Mouse (Mus musculus) kidney, postnatal 0 days (tissue): Measurements from ENCODE around the gene Gm11127. TPM values are rescaled to one million over a fixed set of nuclear protein-coding genes. Genes with fewer than 3 reads are reported as not detected.
"Not testable (repeated sequence)": the region's sequence is repeated elsewhere in the genome, so short reads cannot be mapped to it uniquely, and the experiment has no call there.

ENCODE experiments used
- ATAC-seq: fragments of 200-750 bp; cut with Nextera tagmentation; replicated peaks from 2 replicates; pipeline ENCODE4 v1.8.0; 2017; ENCODE audit warnings: low read depth, moderate number of reproducible peaks, moderate TSS enrichment, moderate library complexity; ENCODE audit not compliant: low FRiP score
- DNase-seq: peaks from one replicate; pipeline ENCODE4 v3.0.0-alpha.2; 2016; ENCODE audit warnings: low spot score
- H3K27ac ChIP-seq: fragments of 300-500 bp; sonication (generic); 2 replicates; pipeline ENCODE4 v1.5.1; 2014; ENCODE audit warnings: mild to moderate bottlenecking
- H3K27me3 ChIP-seq: fragments of 300-500 bp; sonication (generic); 2 replicates; pipeline ENCODE4 v1.6.1; 2014; ENCODE audit warnings: low read length, mixed read lengths; ENCODE audit not compliant: insufficient read depth
- H3K36me3 ChIP-seq: fragments of 300-500 bp; sonication (generic); 2 replicates; pipeline ENCODE4 v1.6.1; 2014; ENCODE audit warnings: low read length, mixed read lengths; ENCODE audit not compliant: insufficient read depth
- H3K4me1 ChIP-seq: fragments of 300-500 bp; sonication (generic); replicated peaks from 2 replicates; pipeline ENCODE4 v1.6.1; 2014; ENCODE audit warnings: antibody characterized with exemption, low read length, mixed read lengths; ENCODE audit not compliant: insufficient read depth
- H3K4me2 ChIP-seq: fragments of 300-500 bp; sonication (generic); 2 replicates; pipeline ENCODE4 v1.6.1; 2014; ENCODE audit warnings: mild to moderate bottlenecking, low read length, moderate library complexity, mixed read lengths
- H3K4me3 ChIP-seq: fragments of 300-500 bp; sonication (generic); replicated peaks from 2 replicates; pipeline ENCODE4 v1.5.1; 2014; ENCODE audit warnings: low read depth, low read length
- H3K9ac ChIP-seq: fragments of 300-500 bp; sonication (generic); 2 replicates; pipeline ENCODE4 v1.6.1; 2014; ENCODE audit warnings: low read depth, low read length
- H3K9me3 ChIP-seq: fragments of 300-500 bp; sonication (generic); replicated peaks from 2 replicates; pipeline ENCODE4 v1.6.1; 2016; ENCODE audit warnings: low read length, inconsistent platforms, mixed read lengths
- CTCF ChIP-seq: IDR thresholded peaks from 2 replicates; pipeline ENCODE4 v1.5.1; 2016; ENCODE audit warnings: antibody characterized with exemption, low read depth, mild to moderate bottlenecking, moderate library complexity
- WGBS: fragments of 180-500 bp; shearing (Covaris S2); extraction: QIAGEN DNeasy Blood & Tissue Kit; methylation state at CpG from one replicate; pipeline ENCODE4 v1.1.7; 2014; 5-methylcytosine and 5-hydroxymethylcytosine counted together
- polyA plus RNA-seq: library from polyadenylated mRNA; unstranded; fragments of >200 nt; fragmentation: Nextera tagmentation; extraction: Ambion mirVana; gene quantifications from 2 replicates; pipeline ENCODE4 v1.2.1, GENCODE M21; 2015

Gm11127 gene
- polyA plus RNA-seq: 0.13 and 0.22 TPM in 2 replicates

- H3K9me3 ChIP-seq, DNase-seq, H3K27ac ChIP-seq, H3K9ac ChIP-seq, H3K4me2 ChIP-seq, H3K4me1 ChIP-seq, H3K36me3 ChIP-seq, H3K4me3 ChIP-seq, H3K27me3 ChIP-seq: not testable (repeated sequence)
- WGBS: 46% methylated on average over 1 of the region's 1 CpGs
- ATAC-seq: peak; percentile 36; the same call in 1 of the 2 replicates
These were observed at the start of gene Gm11127 for GRCm38 (mm10) chr17:36058362-36058761. Gene Gm11127, minus strand, starts transcription at chr17:36058371.

DNA sequence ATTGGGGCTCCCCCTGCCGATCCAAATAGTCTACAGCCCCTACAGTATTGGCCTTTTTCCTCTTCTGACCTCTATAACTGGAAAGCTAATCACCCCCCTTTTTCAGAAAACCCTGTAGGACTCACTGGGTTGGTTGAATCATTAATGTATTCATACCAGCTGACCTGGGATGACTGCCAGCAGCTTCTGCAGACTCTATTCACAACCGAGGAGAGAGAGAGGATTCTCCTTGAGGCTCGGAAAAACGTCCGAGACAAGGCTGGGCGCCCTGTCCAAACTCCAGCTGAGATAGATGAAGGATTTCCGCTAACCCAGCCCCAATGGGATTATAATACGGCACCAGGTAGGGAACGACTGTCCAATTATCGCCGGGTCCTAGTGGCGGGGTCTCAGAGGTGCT, 43.9 kb upstream of the Gm11127 start:
- not testable (repeated sequence) for H3K9ac ChIP-seq, H3K27ac ChIP-seq, H3K27me3 ChIP-seq, H3K9me3 ChIP-seq, H3K4me2 ChIP-seq, H3K36me3 ChIP-seq, H3K4me1 ChIP-seq, ATAC-seq, H3K4me3 ChIP-seq, DNase-seq
- 89% methylated on average over 11 of the region's 12 CpGs for WGBS

DNA sequence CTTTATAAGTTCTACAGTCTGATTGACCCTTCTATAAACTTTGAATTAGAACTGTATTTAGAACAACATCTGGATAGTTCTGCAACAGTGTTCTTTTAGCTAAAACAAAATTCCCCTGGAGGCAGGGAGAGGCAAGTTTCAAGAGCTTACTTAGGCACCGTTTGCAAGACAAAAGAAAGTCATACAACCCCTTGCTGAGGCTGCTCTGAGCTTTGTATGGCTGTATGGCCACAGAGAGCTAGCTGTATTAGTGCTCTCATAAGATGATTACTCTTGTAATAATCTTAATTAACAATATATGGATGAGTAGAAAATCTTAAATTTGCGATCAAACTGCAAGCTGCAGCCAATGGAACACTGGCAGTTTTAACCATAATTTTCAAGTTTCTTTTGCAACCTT, 41.4 kb upstream of the Gm11127 start:
- not testable (repeated sequence) for H3K4me2 ChIP-seq, DNase-seq, H3K4me3 ChIP-seq, H3K4me1 ChIP-seq, H3K9ac ChIP-seq, H3K36me3 ChIP-seq, H3K9me3 ChIP-seq, H3K27ac ChIP-seq, ATAC-seq, H3K27me3 ChIP-seq
- 50% methylated on average over 2 of the region's 2 CpGs for WGBS

DNA sequence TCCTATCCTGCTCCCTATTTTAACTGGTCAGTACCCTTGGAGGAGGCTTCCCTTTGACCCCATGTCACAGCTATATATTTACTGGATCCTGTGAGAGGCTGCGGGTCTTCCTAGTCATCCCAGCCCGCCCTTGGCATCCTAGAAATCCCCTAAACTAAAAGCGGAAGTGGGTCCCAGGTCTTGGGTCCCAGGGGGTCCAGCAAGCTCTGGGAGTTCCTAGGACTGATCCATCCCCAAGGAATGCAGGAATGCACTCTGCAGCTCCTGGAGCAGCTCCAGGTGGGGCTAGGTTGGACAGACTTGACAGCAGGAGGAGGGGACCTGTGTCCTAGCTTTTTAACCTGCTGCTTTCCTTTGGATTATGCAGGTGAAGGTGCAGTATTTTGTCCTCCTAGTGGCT, 35.8 kb upstream of the Gm11127 start:
- 18% methylated on average over 3 of the region's 3 CpGs for WGBS

DNA sequence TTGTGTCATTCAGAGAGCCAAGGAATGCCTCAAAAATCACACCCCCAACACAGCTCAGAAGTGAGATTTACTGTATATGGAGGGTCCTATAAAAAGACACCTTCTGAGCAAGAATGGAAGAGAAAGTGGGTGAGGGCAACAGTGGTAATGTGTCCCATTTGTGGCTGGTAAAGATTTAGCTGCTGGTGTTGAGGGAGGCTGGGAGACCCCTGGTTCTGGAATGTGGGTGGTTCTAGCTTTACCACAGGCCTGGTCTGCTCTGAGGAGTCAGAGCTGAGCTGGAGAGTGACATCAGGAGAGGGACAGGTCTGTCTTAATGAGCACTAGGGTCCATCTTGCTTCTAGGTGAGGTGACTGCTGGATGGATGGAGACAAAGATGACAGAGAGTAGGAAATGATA, 34.3 kb upstream of the Gm11127 start:
- not testable (repeated sequence) for H3K4me1 ChIP-seq, H3K27ac ChIP-seq, H3K27me3 ChIP-seq, H3K4me2 ChIP-seq, H3K36me3 ChIP-seq, H3K4me3 ChIP-seq, H3K9ac ChIP-seq, DNase-seq, ATAC-seq, H3K9me3 ChIP-seq

More for the DNA sequence above, 35.8 kb upstream of the Gm11127 start:
- no peak overlapping the region for H3K4me2 ChIP-seq
- no peaks in the 10 kb centered on the region for H3K36me3 ChIP-seq
- H3K27ac ChIP-seq: no peak overlapping the region
- no peak overlapping the region for H3K9ac ChIP-seq
- H3K27me3 ChIP-seq: no peaks in the 10 kb centered on the region
- H3K4me3 ChIP-seq: no peak overlapping the region
- H3K9me3 ChIP-seq: no peaks in the 10 kb centered on the region
- no peak for TF ChIP-seq CTCF
- no peaks in the 10 kb centered on the region for H3K4me1 ChIP-seq
- no peak for DNase-seq
- no peak for ATAC-seq

DNA sequence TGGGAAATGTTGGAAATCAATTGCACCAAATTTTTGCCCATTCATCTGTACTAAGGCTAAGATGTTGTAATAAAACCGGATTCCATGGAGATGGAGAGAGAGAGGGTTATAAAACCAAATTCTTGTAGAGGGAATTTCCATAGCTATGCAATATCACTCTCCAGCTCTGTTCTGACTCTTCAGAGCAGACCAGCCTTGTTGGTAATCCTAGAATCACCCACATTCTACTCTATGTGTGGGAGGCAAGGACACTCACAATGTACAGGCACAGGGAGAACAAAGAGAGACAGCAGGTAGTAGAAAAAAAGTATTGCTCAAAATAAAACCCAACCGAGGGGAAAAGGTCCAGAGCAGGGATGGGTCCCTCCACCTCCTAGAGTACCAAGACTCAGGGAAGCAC, 33.8 kb upstream of the Gm11127 start:
- H3K27me3 ChIP-seq, H3K9me3 ChIP-seq, H3K36me3 ChIP-seq, H3K27ac ChIP-seq, DNase-seq, ATAC-seq, H3K4me2 ChIP-seq, H3K4me3 ChIP-seq, H3K4me1 ChIP-seq, H3K9ac ChIP-seq: not testable (repeated sequence)
- WGBS: no CpG with 5 or more reads among the region's 2 CpGs

- not testable (repeated sequence) for H3K36me3 ChIP-seq, H3K4me2 ChIP-seq, ATAC-seq, H3K27me3 ChIP-seq, H3K4me3 ChIP-seq, H3K9ac ChIP-seq, H3K4me1 ChIP-seq, H3K9me3 ChIP-seq, H3K27ac ChIP-seq, DNase-seq
- WGBS: 60% methylated on average over 1 of the region's 1 CpGs
These were observed 27.8 kb upstream of the Gm11127 start for GRCm38 (mm10) chr17:36085976-36086375.
